Mouse (Mus musculus) layer of hippocampus, adult 11-12 months (tissue): Measurements from ENCODE around the gene Palm.
A peak's percentile ranks its signal among the peaks of the same experiment; 100 is the strongest.

Source experiments
- DNase-seq: peaks from one replicate; pipeline ENCODE4 v3.0.0; 2022; ENCODE audit warnings: low spot score

Gene Palm

GRCm38 (mm10) chr10:79855558-79856184 is 62.3 kb downstream of the Palm start:
- DNase-seq = no peak

DNA sequence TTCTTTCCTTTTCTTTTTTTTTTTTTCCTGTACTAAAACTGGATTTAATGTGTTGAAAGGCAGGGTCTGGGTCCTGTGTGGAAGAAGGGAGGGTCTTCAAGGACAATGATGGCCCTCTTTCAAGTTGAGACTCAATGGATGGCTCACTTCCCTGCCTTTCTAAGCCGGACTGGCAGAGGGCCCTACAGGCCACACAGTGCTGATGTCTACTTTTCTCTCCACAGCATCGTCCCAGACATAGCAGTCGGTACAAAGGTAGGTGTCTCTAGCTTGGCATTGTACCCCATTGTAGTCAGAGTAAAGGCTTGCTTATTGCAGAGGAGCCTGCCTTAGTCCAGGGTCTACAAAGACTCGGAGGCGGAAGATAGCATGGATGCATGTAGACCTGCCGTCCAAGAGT is 62.9 kb downstream of the Palm start:
- DNase-seq = no peak

GRCm38 (mm10) chr10:79856704-79857451 is 63.5 kb downstream of the Palm start:
- DNase-seq = no peak

DNA sequence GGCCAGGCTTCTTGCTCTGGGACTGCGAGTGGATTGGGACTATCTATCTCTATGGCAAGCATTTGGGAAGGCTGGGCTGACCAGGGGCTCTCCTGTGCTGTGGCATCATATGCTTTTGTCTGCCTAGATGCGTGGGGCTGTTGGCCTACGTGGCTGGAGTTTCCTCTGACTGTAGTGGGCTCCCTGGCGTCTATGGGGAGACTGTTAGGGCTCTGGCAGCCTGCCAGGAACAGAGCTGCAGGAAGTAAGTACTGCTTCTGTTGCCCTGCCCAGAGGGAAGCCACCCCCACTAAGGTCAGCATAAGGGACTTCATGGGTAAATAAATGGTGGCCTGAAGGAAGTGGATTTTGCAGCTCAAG is 64.1 kb downstream of the Palm start:
- peak; percentile 74 for DNase-seq

DNA sequence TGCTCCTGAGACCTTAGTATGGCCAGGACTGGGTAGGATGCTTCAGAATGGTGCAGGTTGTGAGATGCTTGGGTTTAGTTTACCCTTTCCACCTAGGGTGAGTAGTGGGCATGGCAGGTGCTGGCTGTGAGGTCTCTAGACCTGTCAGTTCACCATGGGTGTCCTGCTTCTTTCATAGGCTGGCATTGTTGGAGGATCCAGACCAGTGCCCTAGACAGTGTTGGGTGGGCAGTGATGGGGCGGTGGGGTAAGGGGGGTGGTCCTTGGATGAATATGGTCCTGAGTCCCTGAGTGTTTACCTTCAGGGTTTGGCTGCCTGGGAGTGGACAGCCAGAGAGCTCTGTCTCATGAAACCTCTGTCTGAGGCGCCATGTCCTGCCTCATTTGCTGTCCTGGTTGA is 64.5 kb downstream of the Palm start:
- no peak for DNase-seq

DNA sequence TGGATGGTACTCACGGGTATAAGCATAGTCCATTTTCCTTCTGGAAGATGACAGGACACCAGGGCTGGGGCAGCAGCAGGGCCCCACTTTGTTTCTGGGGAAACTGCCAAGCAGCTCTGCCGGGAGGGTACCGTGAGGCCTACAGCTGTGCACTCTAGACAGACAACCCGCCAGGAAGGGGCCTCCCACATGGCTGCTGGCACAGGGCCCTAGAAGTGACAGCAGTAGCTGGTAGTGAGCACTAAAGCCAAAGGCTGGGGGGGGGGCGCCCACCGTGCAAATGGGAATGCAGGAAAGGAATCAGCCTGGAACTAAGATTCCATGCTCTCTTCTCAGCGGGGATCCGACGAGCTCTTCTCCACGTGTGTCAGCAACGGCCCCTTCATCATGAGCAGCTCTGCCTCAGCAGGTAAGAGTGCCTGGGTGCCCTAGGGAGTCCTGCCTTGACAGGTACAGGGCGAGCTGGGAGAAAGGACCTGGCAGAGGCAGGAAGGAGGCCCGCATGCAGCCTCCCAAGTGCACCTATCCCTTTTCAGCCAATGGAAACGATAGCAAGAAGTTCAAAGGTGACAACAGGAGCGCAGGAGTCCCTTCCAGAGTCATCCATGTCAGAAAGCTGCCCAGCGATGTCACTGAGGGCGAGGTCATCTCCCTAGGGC is 65.2 kb downstream of the Palm start:
- peak; percentile 79 for DNase-seq

- no peak for DNase-seq
Observed at GRCm38 (mm10) chr10:79859116-79859515, 65.7 kb downstream of the Palm start.

DNA sequence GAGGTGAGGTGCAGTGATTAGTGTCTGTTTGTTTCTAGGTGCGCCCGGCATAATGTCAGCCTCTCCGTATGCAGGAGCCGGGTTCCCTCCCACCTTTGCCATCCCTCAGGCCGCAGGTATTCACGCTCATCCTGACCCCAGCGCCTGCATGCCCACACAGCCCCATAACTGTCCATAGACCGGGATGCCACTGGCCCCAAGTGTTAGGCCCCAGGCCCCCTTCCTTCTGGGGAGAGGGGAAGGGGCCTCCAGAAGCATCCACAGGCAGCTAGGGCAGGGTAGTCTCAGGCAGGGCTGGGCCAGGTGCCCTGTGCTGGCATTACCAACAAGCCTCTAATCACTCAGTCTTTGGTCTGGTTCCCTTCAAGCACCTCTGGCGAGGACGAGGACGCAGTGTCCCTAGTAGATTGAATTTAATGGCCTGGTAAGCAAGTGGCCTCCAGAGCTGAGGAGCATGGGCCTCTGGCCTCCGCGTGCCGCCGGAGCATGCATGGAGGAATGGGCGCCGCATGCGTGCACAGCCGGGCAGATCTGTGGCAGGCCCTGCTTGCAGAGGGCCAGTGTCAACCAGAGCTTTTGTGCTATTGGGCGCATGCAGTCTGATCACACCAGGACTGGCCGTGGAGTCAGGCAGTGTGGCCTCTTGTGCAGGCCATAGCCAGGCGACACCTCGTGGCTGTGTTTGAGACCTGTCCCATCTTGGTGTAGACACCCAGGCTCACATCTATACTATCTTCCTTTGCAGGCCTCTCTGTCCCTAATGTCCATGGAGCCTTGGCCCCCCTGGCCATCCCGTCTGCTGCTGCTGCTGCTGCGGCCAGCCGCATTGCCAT is 66.9 kb downstream of the Palm start:
- DNase-seq = no peak

- no peak for DNase-seq
Observed at GRCm38 (mm10) chr10:79861230-79862048, 68.1 kb downstream of the Palm start.

GRCm38 (mm10) chr10:79862049-79862788 is 68.8 kb downstream of the Palm start:
- DNase-seq = no peak

GRCm38 (mm10) chr10:79862925-79863324 is 69.6 kb downstream of the Palm start:
- DNase-seq = no peak

- DNase-seq = no peak
Observed at GRCm38 (mm10) chr10:79864351-79865188, 71.2 kb downstream of the Palm start.

GRCm38 (mm10) chr10:79865189-79865601 is 71.8 kb downstream of the Palm start:
- no peak for DNase-seq

DNA sequence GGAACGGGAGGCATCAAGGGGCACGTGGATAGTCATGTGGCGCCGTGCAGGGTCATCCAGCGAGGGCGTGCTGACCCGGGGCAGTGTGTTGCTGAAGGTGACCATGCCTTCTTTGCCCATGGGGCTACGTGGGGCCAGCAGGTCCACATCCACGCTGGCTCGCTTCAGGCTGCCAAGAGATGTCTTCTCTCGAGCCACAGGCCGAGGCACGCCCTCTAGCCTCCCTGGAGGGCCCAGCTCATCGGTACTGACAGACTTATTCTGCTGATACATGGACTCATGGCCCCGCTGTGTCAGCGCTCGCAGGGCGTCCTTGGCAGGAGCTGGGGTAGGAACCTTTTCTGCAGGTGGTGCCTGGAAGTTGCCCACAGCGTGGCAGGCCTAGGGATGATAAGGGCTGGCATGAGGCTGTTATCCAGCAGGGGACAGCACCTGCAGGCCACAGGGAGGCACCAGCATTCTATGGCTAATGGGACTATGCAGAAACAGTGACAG is 72.5 kb downstream of the Palm start:
- no peak for DNase-seq

DNA sequence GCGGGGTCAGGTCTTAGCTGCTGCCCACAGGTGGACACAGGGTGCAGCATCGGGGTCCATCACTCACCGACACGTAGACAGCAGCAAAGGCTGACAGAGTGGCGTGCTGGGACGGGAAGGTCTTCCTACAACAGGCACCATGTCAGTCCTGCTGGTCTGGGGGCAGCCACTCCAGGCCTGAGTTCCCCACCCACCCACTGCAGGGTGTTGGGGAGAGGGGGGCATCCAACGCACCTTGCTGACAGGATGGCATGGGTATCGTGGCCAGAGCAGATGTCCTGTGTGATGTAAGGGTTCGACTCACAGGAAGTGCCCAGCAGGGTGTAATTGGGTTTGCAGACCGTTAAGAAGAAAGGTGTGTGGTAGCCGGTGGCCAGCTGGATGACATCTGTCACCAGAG is 73.2 kb downstream of the Palm start:
- no peak for DNase-seq
